ENCODE assay signal across 10 mouse cellular contexts in genomic region chr19:46046621-46047025, GRCm38 (mm10). TPM values are rescaled to one million over a fixed set of nuclear protein-coding genes. Genes with fewer than 3 reads are reported as not detected.
DNase-seq lines count a peak whose midpoint lies in the region; ATAC-seq and TF ChIP-seq lines count a peak whose summit lies in the region.
"Had no signal": no experiment of that assay in that cellular context is flagged by ENCODE, and none has a peak within 500 bp of the region (broad histone marks: within the 10 kb centered on the region; RNA-seq: fewer than 3 reads in every experiment).

No protein-coding gene starts in this region.

- peak overlapping the region; percentile 96 for H3K4me2 ChIP-seq in intestine, postnatal 0 days (replicated peaks; ENCODE audit: low read depth)
- peak overlapping the region; percentile 93 for H3K4me2 ChIP-seq in midbrain, embryonic 15.5 days

- no peaks in the 10 kb centered on the region for H3K27me3 ChIP-seq in intestine, postnatal 0 days (replicated peaks; ENCODE audit: control insufficient read depth, insufficient read depth, low read length)
- H3K27me3 ChIP-seq in midbrain, embryonic 15.5 days (replicated peaks) = no peaks in the 10 kb centered on the region
- H3K27me3 ChIP-seq: megakaryocyte, embryonic 14.5 days had no signal

- H3K36me3 ChIP-seq in intestine, postnatal 0 days (ENCODE audit: control insufficient read depth, insufficient read depth) = no peaks in the 10 kb centered on the region
- no peaks in the 10 kb centered on the region for H3K36me3 ChIP-seq in midbrain, embryonic 15.5 days (replicated peaks)

- no peaks in the 10 kb centered on the region for H3K9me3 ChIP-seq in intestine, postnatal 0 days (ENCODE audit: control insufficient read depth)
- no peaks in the 10 kb centered on the region for H3K9me3 ChIP-seq in midbrain, embryonic 15.5 days
- H3K9me3 ChIP-seq: megakaryocyte, embryonic 14.5 days had no signal

- H3K9ac ChIP-seq in intestine, postnatal 0 days (ENCODE audit: low read depth, low read length) = no peak overlapping the region
- H3K9ac ChIP-seq in midbrain, embryonic 15.5 days = no peak overlapping the region

- H3K27ac ChIP-seq in brown adipose tissue, adult 24 weeks (replicated peaks; ENCODE audit: low read depth, low read length) = peak overlapping the region; percentile 87
- peak overlapping the region; percentile 96 for H3K27ac ChIP-seq in intestine, postnatal 0 days (ENCODE audit: low read depth, low read length)
- peak overlapping the region; percentile 98 for H3K27ac ChIP-seq in midbrain, embryonic 15.5 days

- ATAC-seq in intestine, postnatal 0 days = no peak
- ATAC-seq in midbrain, embryonic 15.5 days (replicated peaks) = no peak
- ATAC-seq: CD4-positive, CD25-positive, alpha-beta regulatory T cell, adult 4 months had no signal

- peak; percentile 91 for DNase-seq in heart, adult 11 months
- no peak for DNase-seq in heart, postnatal 4 days
- DNase-seq in embryo, embryonic 10 days (ENCODE audit: low spot score) = no peak
- DNase-seq in gastrocnemius, postnatal 10 days = no peak
- no peak for DNase-seq in layer of hippocampus, postnatal 25 days (ENCODE audit: extremely low spot score in 1 of 2, low spot score in 1 of 2)

- peaks cover 15% of the 10 kb centered on the region for H3K4me1 ChIP-seq in brown adipose tissue, adult 24 weeks (ENCODE audit: control insufficient read depth, insufficient read depth, insufficient read length, low read length)
- H3K4me1 ChIP-seq in intestine, postnatal 0 days (replicated peaks; ENCODE audit: control insufficient read depth, insufficient read depth, low read length) = peaks cover 2% of the 10 kb centered on the region; the same call in 1 of the 2 replicates
- H3K4me1 ChIP-seq in midbrain, embryonic 15.5 days = peaks cover 41% of the 10 kb centered on the region

- WGBS in intestine, postnatal 0 days = 10% methylated on average over 10 of the region's 10 CpGs
- whole genome bisulfite sequencing in midbrain, embryonic 15.5 days = 5% methylated on average over 10 of the region's 10 CpGs

- H3K4me3 ChIP-seq in brown adipose tissue, adult 24 weeks (ENCODE audit: insufficient read depth, low read depth, low read length) = peak overlapping the region; percentile 40; the same call in 1 of the 2 replicates
- H3K4me3 ChIP-seq in intestine, postnatal 0 days (ENCODE audit: low read depth, low read length) = 0 out of 2 replicates have a peak overlapping the region, but pooled peaks have one; percentile 87
- no peak overlapping the region; the same call in 1 of the 2 replicates for H3K4me3 ChIP-seq in midbrain, embryonic 15.5 days

- peak; percentile 50 for TF ChIP-seq CTCF in intestine, postnatal 0 days (IDR thresholded peaks at IDR 0.05; ENCODE audit: low read depth)

RNA-seq across cellular contexts. Expression of gene Ldb1, which starts 1.6 kb away (rescaled TPM):
- total RNA-seq in heart, postnatal 4 days (2021) = 10 to 100 TPM; 76.3 to 81.5 TPM
- polyA plus RNA-seq in brown adipose tissue, adult 24 weeks (2012; ENCODE audit: insufficient read depth, insufficient read length, missing spikeins) = 23.9 and 26.5 TPM in 2 replicates
- polyA plus RNA-seq in intestine, postnatal 0 days (2015; fragmentation: Nextera tagmentation; extraction: Ambion mirVana) = 31.0 and 35.5 TPM in 2 replicates
- polyA plus RNA-seq in midbrain, embryonic 15.5 days (2015; fragmentation: Nextera tagmentation; extraction: Ambion mirVana) = 122 and 129 TPM in 2 replicates
- 10 to 100 TPM; 36.2 to 50.3 TPM for total RNA-seq in gastrocnemius, postnatal 10 days (2021)
- 100 to 1,000 TPM; 106 to 118 TPM for total RNA-seq in layer of hippocampus, postnatal 25 days (2021)

RNA-seq across cellular contexts. Expression of gene Pprc1, which starts 1.9 kb away (rescaled TPM):
- total RNA-seq in heart, postnatal 4 days (2021) = 10 to 100 TPM; 31.4 to 35.1 TPM
- 3.9 and 6.6 TPM in 2 replicates for polyA plus RNA-seq in brown adipose tissue, adult 24 weeks (2012; ENCODE audit: insufficient read depth, insufficient read length, missing spikeins)
- polyA plus RNA-seq in intestine, postnatal 0 days (2015; fragmentation: Nextera tagmentation; extraction: Ambion mirVana) = 8.3 and 8.8 TPM in 2 replicates
- 22.0 and 22.5 TPM in 2 replicates for polyA plus RNA-seq in midbrain, embryonic 15.5 days (2015; fragmentation: Nextera tagmentation; extraction: Ambion mirVana)
- total RNA-seq in gastrocnemius, postnatal 10 days (2021) = 10 to 100 TPM; 12.8 to 23.6 TPM
- 10 to 100 TPM; 28.1 to 34.8 TPM for total RNA-seq in layer of hippocampus, postnatal 25 days (2021)

RNA-seq across cellular contexts. Expression of gene Nolc1, which starts 29.0 kb away (rescaled TPM):
- 10 to 100 TPM; 31.4 to 32.0 TPM for total RNA-seq in heart, postnatal 4 days (2021)
- polyA plus RNA-seq in brown adipose tissue, adult 24 weeks (2012; ENCODE audit: insufficient read depth, insufficient read length, missing spikeins) = 21.2 and 26.8 TPM in 2 replicates
- 22.2 and 25.1 TPM in 2 replicates for polyA plus RNA-seq in intestine, postnatal 0 days (2015; fragmentation: Nextera tagmentation; extraction: Ambion mirVana)
- 65.5 and 70.3 TPM in 2 replicates for polyA plus RNA-seq in midbrain, embryonic 15.5 days (2015; fragmentation: Nextera tagmentation; extraction: Ambion mirVana)
- total RNA-seq in gastrocnemius, postnatal 10 days (2021) = 10 to 100 TPM; 22.9 to 26.4 TPM
- 10 to 100 TPM; 44.7 to 48.4 TPM for total RNA-seq in layer of hippocampus, postnatal 25 days (2021)

RNA-seq across cellular contexts. Expression of gene Hps6, which starts 43.3 kb away (rescaled TPM):
- 1 to 10 TPM; 5.6 to 5.8 TPM for total RNA-seq in heart, postnatal 4 days (2021)
- 1.8 and 2.1 TPM in 2 replicates for polyA plus RNA-seq in brown adipose tissue, adult 24 weeks (2012; ENCODE audit: insufficient read depth, insufficient read length, missing spikeins)
- polyA plus RNA-seq in intestine, postnatal 0 days (2015; fragmentation: Nextera tagmentation; extraction: Ambion mirVana) = 5.3 and 5.4 TPM in 2 replicates
- 3.9 and 4.0 TPM in 2 replicates for polyA plus RNA-seq in midbrain, embryonic 15.5 days (2015; fragmentation: Nextera tagmentation; extraction: Ambion mirVana)
- 1 to 10 TPM; 3.0 to 5.1 TPM for total RNA-seq in gastrocnemius, postnatal 10 days (2021)
- 1 to 10 TPM; 4.9 to 7.3 TPM for total RNA-seq in layer of hippocampus, postnatal 25 days (2021)

RNA-seq across cellular contexts. Expression of gene Armh3, which starts 48.3 kb away (rescaled TPM):
- total RNA-seq in heart, postnatal 4 days (2021) = 10 to 100 TPM; 14.8 to 16.9 TPM
- polyA plus RNA-seq in brown adipose tissue, adult 24 weeks (2012; ENCODE audit: insufficient read depth, insufficient read length, missing spikeins) = 6.6 and 8.3 TPM in 2 replicates
- 9.9 and 10.1 TPM in 2 replicates for polyA plus RNA-seq in intestine, postnatal 0 days (2015; fragmentation: Nextera tagmentation; extraction: Ambion mirVana)
- 25.4 and 25.9 TPM in 2 replicates for polyA plus RNA-seq in midbrain, embryonic 15.5 days (2015; fragmentation: Nextera tagmentation; extraction: Ambion mirVana)
- 10 to 100 TPM; 12.5 to 15.0 TPM for total RNA-seq in gastrocnemius, postnatal 10 days (2021)
- total RNA-seq in layer of hippocampus, postnatal 25 days (2021) = 10 to 100 TPM; 19.9 to 20.3 TPM
